Mouse (Mus musculus) heart, embryonic 11.5 days (tissue): ENCODE data around the gene Tpbpb. TPM values are rescaled to one million over a fixed set of nuclear protein-coding genes. Genes with fewer than 3 reads are reported as not detected.

Experiments
- ATAC-seq: fragments of 200-750 bp; cut with Nextera tagmentation; replicated peaks from 2 replicates; pipeline ENCODE4 v1.8.0; 2017; ENCODE audit warnings: moderate library complexity; ENCODE audit not compliant: insufficient number of reproducible peaks, low FRiP score, low TSS enrichment
- H3K27ac ChIP-seq: fragments of 300-500 bp; sonication (generic); 2 replicates; pipeline ENCODE4 v1.5.1; 2014; ENCODE audit warnings: mild to moderate bottlenecking, low read depth, low read length
- H3K27me3 ChIP-seq: fragments of 300-500 bp; sonication (generic); 2 replicates; pipeline ENCODE4 v1.6.1; 2014; ENCODE audit warnings: mild to moderate bottlenecking, low read length, mixed read lengths; ENCODE audit not compliant: control insufficient read depth, insufficient read depth
- H3K36me3 ChIP-seq: fragments of 300-500 bp; sonication (generic); 2 replicates; pipeline ENCODE4 v1.6.1; 2014; ENCODE audit warnings: mild to moderate bottlenecking, low read length, moderate library complexity, mixed read lengths; ENCODE audit not compliant: control insufficient read depth, insufficient read depth
- H3K4me1 ChIP-seq: fragments of 300-500 bp; sonication (generic); 2 replicates; pipeline ENCODE4 v1.6.1; 2014; ENCODE audit warnings: low read length; ENCODE audit not compliant: control insufficient read depth, insufficient read depth
- H3K4me2 ChIP-seq: fragments of 300-500 bp; sonication (generic); 2 replicates; pipeline ENCODE4 v1.6.1; 2014; ENCODE audit warnings: mild to moderate bottlenecking, moderate library complexity
- H3K4me3 ChIP-seq: fragments of 300-500 bp; sonication (generic); 2 replicates; pipeline ENCODE4 v1.5.1; 2014; ENCODE audit warnings: low read depth, low read length
- H3K9ac ChIP-seq: fragments of 300-500 bp; sonication (generic); 2 replicates; pipeline ENCODE4 v1.6.1; 2014; ENCODE audit warnings: mild to moderate bottlenecking, low read depth, low read length, moderate library complexity
- H3K9me3 ChIP-seq: fragments of 300-500 bp; sonication (generic); replicated peaks from 2 replicates; pipeline ENCODE4 v1.6.1; 2016; ENCODE audit warnings: low read length; ENCODE audit not compliant: control insufficient read depth
- WGBS: fragments of 180-500 bp; shearing (Covaris S2); extraction: QIAGEN DNeasy Blood & Tissue Kit; methylation state at CpG from one replicate; pipeline ENCODE4 v1.1.7; 2014; ENCODE audit not compliant: insufficient replicate concordance; 5-methylcytosine and 5-hydroxymethylcytosine counted together
- polyA plus RNA-seq: library from polyadenylated mRNA; unstranded; fragments of >200 nt; fragmentation: Nextera tagmentation; extraction: Ambion mirVana; gene quantifications from 2 replicates; pipeline ENCODE4 v1.2.1, GENCODE M21; 2014

Gene Tpbpb
- polyA plus RNA-seq, 1 experiment from 2014 or later = not detected

- Histone ChIP-seq H3K4me2 (no peak within 1 kb of the TSS), H3K27ac (no peak within 1 kb of the TSS), H3K9me3 (no peaks in the 10 kb centered on the region), H3K9ac (no peak within 1 kb of the TSS), H3K27me3 (no peaks in the 10 kb centered on the region), H3K4me3 (no peak within 1 kb of the TSS), H3K4me1 (no peaks in the 10 kb centered on the region), H3K36me3 (no peaks in the 10 kb centered on the region)
- no peak for ATAC-seq
- WGBS = 26% methylated on average over 1 of the region's 1 CpGs
Observed at GRCm38 (mm10) chr13:60864281-60864680, 40.4 kb downstream of the Tpbpb start, which contains the start of gene 4930486L24Rik. Gene 4930486L24Rik (minus strand): TSS chr13:60864475.

Other genes with a start within 250 kb of the Tpbpb start
- not detected in 2 replicates for gene BC051665, start 118.5 kb downstream of the Tpbpb start, polyA plus RNA-seq
- gene Ctsll3, start 102.0 kb downstream of the Tpbpb start, polyA plus RNA-seq = not detected in 2 replicates
- not detected in 2 replicates for gene 4930486L24Rik, start 40.4 kb downstream of the Tpbpb start, polyA plus RNA-seq
- 0.48 and 0.49 TPM in 2 replicates for gene Gm49392, start 8.0 kb downstream of the Tpbpb start, polyA plus RNA-seq
- 4.2 and 4.7 TPM in 2 replicates for gene Ctla2b, start 7.4 kb downstream of the Tpbpb start, polyA plus RNA-seq
- not detected in 2 replicates for gene Gm49393, start 30.7 kb upstream of the Tpbpb start, polyA plus RNA-seq
- 4.6 TPM in 1 of 2 replicates, not detected in the other for gene Gm49391, start 31.7 kb upstream of the Tpbpb start, polyA plus RNA-seq
- 60.7 and 62.5 TPM in 2 replicates for gene Ctla2a, start 31.7 kb upstream of the Tpbpb start, polyA plus RNA-seq
- not detected in 2 replicates for gene Tpbpa, start 37.1 kb upstream of the Tpbpb start, polyA plus RNA-seq
- 0.17 and 0.30 TPM in 2 replicates for gene Ctsj, start 101.1 kb upstream of the Tpbpb start, polyA plus RNA-seq
- gene Ctsq, start 135.8 kb upstream of the Tpbpb start, polyA plus RNA-seq = not detected in 2 replicates